Mouse (Mus musculus) forebrain, embryonic 14.5 days (tissue): ENCODE measurements at regions not wholly inside any gene's neighbourhood (a gene's known extent, or its start where the extent isn't known, plus 50 kb on each side); places are given as distances from the start of the nearest gene placed in this dataset.
A peak's percentile ranks its signal among the peaks of the same experiment; 100 is the strongest.

Experiments
- ATAC-seq: fragments of 200-750 bp; cut with Nextera tagmentation; 2 replicates; pipeline ENCODE4 v1.8.0; 2017; ENCODE audit warnings: mild to moderate bottlenecking, moderate library complexity
- DNase-seq: peaks from one replicate; pipeline ENCODE4 v3.0.0-alpha.2; 2015; ENCODE audit warnings: low spot score
- H3K27ac ChIP-seq: fragments of 300-500 bp; sonication (generic); 2 replicates; pipeline ENCODE4 v1.5.1; 2014; ENCODE audit warnings: low read depth, mild to moderate bottlenecking, control low read depth, low read length, moderate library complexity
- H3K27me3 ChIP-seq: fragments of 300-500 bp; sonication (generic); replicated peaks from 2 replicates; pipeline ENCODE4 v1.6.1; 2014; ENCODE audit warnings: low read length, control low read depth, mixed read lengths; ENCODE audit not compliant: control insufficient read depth, insufficient read depth
- H3K36me3 ChIP-seq: fragments of 300-500 bp; sonication (generic); 2 replicates; pipeline ENCODE4 v1.6.1; 2014; ENCODE audit warnings: low read length, control low read depth; ENCODE audit not compliant: control insufficient read depth, insufficient read depth
- H3K4me1 ChIP-seq: fragments of 300-500 bp; sonication (generic); 2 replicates; pipeline ENCODE4 v1.6.1; 2014; ENCODE audit warnings: antibody characterized with exemption, low read length, control low read depth; ENCODE audit not compliant: control insufficient read depth, insufficient read depth
- H3K4me2 ChIP-seq: fragments of 300-500 bp; sonication (generic); 2 replicates; pipeline ENCODE4 v1.6.1; 2014; ENCODE audit warnings: mild to moderate bottlenecking, control low read depth, low read length
- H3K4me3 ChIP-seq: fragments of 300-500 bp; sonication (generic); 2 replicates; pipeline ENCODE4 v1.5.1; 2014; ENCODE audit warnings: low read depth, low read length, control low read depth
- H3K9ac ChIP-seq: fragments of 300-500 bp; sonication (generic); 2 replicates; pipeline ENCODE4 v1.6.1; 2014; ENCODE audit warnings: mild to moderate bottlenecking, low read length, control low read depth, moderate library complexity
- H3K9me3 ChIP-seq: fragments of 300-500 bp; sonication (generic); replicated peaks from 2 replicates; pipeline ENCODE4 v1.6.1; 2016; ENCODE audit warnings: low read length, control low read depth, mixed read lengths; ENCODE audit not compliant: control insufficient read depth
- WGBS: fragments of 180-500 bp; shearing (Covaris S2); extraction: QIAGEN DNeasy Blood & Tissue Kit; methylation state at CpG from one replicate; pipeline ENCODE4 v1.1.7; 2014; 5-methylcytosine and 5-hydroxymethylcytosine counted together

- H3K4me1 ChIP-seq: no peaks in the 10 kb centered on the region
- DNase-seq: no peak
- H3K27me3 ChIP-seq: no peaks in the 10 kb centered on the region
- H3K4me2 ChIP-seq: no peak overlapping the region
- H3K4me3 ChIP-seq: no peak overlapping the region
- no peaks in the 10 kb centered on the region for H3K36me3 ChIP-seq
- ATAC-seq: no peak
- H3K9me3 ChIP-seq: no peaks in the 10 kb centered on the region
- no peak overlapping the region for H3K9ac ChIP-seq
- 56% methylated on average over 5 of the region's 6 CpGs for WGBS
- H3K27ac ChIP-seq: no peak overlapping the region
Measured at GRCm38 (mm10) chr6:139135693-139136092, 366.1 kb downstream of the Rergl start.

DNA sequence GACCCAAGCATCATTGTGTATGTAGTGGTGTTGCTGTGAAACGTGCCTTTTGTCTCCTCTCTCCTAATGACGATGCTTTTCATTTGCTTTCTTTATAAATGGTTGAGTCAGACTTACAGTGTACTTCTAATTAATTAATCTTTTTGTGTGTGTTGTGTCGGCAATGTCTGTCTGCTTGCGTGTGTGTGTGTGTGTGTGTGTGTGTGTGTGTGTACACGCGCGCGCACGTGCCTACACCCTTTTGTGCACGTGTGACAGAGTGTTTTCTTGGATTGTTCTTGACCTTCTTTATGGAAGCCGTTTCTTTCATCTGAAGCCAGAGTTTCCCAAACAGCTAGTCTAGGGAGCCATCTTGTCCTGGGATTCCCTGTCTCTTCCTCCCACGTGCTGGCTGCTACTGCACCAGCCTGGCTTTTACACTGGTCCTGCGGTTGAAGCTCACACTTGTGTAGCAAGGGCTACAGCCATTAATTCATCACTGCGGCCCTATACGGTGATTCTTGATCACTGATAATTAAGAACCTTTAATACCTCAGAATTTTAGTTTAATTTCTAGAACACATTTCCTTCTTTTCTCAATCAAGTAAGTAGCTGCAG is 369.6 kb downstream of the Rergl start:
- Histone ChIP-seq H3K27ac (no peak overlapping the region), H3K27me3 (no peaks in the 10 kb centered on the region), H3K9me3 (no peaks in the 10 kb centered on the region), H3K4me3 (no peak overlapping the region), H3K4me1 (no peaks in the 10 kb centered on the region), H3K4me2 (no peak overlapping the region), H3K36me3 (no peaks in the 10 kb centered on the region), H3K9ac (no peak overlapping the region)
- ATAC-seq: peak; percentile 70
- DNase-seq: peak; percentile 30
- WGBS: 48% methylated on average over 15 of the region's 15 CpGs

DNA sequence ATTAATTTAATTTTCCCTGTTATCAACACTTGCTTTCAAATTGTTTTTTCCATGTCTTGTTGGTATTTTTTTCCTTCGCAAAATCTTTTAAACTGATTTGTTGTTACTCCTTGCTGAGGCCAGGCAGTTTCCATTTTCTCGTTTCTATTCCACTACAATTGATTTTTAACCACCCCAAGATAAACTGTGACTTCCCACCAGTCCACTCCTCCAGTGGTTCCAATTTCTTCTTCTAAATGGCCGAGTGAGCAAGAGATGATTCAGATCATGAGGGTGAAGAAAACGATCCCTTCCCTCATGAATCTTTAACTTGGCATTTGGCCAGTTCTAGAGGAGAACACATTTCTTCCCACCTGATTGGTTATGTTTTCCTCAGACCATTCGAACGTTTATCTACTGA is 393.5 kb downstream of the Rergl start:
- 75% methylated on average over 6 of the region's 6 CpGs for WGBS
- Histone ChIP-seq H3K27ac (no peak overlapping the region), H3K4me1 (no peaks in the 10 kb centered on the region), H3K36me3 (no peaks in the 10 kb centered on the region), H3K27me3 (no peaks in the 10 kb centered on the region), H3K9me3 (no peaks in the 10 kb centered on the region), H3K4me3 (no peak overlapping the region), H3K4me2 (no peak overlapping the region), H3K9ac (no peak overlapping the region)
- ATAC-seq (no peak), DNase-seq (no peak)

DNA sequence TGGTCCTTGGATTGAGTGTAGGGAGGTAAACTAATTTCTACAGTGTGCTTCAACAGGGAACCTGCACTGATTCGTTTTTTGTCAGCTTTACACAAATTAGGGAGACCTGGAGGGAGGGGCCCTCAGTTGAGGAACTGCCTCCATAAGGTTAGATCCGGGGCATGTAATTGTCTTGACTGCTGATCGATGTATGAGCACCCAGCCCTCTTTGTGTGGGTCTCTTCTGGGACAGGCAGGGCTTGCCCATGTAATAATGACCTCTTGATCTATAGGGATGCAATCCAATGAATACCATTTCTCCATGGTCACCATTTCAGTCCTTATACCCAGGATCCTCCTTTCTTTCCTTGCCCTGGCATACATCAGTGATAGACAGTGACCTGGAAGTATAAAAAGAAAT is 398.4 kb downstream of the Rergl start:
- no peak overlapping the region for H3K27ac ChIP-seq
- H3K4me3 ChIP-seq: no peak overlapping the region
- no peaks in the 10 kb centered on the region for H3K27me3 ChIP-seq
- WGBS: 59% methylated on average over 3 of the region's 3 CpGs
- no peak for ATAC-seq
- no peak overlapping the region for H3K9ac ChIP-seq
- DNase-seq: no peak
- H3K9me3 ChIP-seq: no peaks in the 10 kb centered on the region
- no peak overlapping the region for H3K4me2 ChIP-seq
- H3K36me3 ChIP-seq: no peaks in the 10 kb centered on the region
- H3K4me1 ChIP-seq: no peaks in the 10 kb centered on the region

DNA sequence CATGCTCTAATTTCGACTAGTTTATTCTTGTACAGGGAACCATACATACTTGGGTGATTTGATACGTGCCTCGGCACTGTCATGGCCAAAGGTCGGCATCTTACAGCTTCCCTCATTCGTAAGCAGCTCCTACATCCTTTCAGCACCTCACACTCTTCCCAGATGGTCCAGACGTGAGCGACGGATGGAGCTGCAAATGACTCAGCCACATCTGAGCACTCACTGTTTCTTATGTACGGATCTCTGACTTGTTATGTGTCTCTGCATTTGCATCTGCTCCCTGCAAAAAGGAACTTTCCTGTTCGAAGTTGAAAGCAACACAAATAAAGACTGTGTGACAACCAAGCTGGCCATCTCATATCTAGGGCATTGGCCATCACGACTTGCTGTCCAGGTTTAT is 402.5 kb downstream of the Rergl start:
- H3K4me2 ChIP-seq: no peak overlapping the region
- no peaks in the 10 kb centered on the region for H3K27me3 ChIP-seq
- H3K9me3 ChIP-seq: no peaks in the 10 kb centered on the region
- WGBS: 93% methylated on average over 11 of the region's 11 CpGs
- ATAC-seq (no peak), DNase-seq (no peak)
- no peak overlapping the region for H3K9ac ChIP-seq
- no peak overlapping the region for H3K4me3 ChIP-seq
- H3K27ac ChIP-seq: no peak overlapping the region
- H3K36me3 ChIP-seq: no peaks in the 10 kb centered on the region
- no peaks in the 10 kb centered on the region for H3K4me1 ChIP-seq

DNA sequence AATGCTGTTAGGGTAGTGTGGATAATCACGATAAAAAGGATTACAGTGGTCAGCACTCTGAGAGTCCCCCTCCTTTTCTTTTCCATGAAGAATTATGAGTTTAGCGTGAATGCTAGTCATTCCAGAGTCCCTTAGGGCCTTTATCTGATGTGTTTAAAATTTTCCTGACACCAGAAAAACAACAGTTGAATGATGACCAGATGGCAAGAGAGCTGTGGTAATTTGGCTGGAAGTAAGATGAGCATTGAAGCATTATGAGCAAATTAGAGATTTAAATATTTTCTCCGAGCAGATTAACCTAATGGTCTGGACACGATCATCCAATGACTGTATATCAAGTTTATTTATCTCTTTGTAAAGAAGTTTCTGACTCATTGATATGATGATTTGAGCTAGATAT is 417.1 kb upstream of the Igbp1b start:
- no peaks in the 10 kb centered on the region for H3K9me3 ChIP-seq
- DNase-seq (peak; percentile 29), ATAC-seq (no peak)
- no peak overlapping the region for H3K4me3 ChIP-seq
- no peak overlapping the region for H3K27ac ChIP-seq
- no peak overlapping the region for H3K9ac ChIP-seq
- H3K36me3 ChIP-seq: no peaks in the 10 kb centered on the region
- no peaks in the 10 kb centered on the region for H3K27me3 ChIP-seq
- no peaks in the 10 kb centered on the region for H3K4me1 ChIP-seq
- no peak overlapping the region for H3K4me2 ChIP-seq
- 55% methylated on average over 4 of the region's 4 CpGs for WGBS

DNA sequence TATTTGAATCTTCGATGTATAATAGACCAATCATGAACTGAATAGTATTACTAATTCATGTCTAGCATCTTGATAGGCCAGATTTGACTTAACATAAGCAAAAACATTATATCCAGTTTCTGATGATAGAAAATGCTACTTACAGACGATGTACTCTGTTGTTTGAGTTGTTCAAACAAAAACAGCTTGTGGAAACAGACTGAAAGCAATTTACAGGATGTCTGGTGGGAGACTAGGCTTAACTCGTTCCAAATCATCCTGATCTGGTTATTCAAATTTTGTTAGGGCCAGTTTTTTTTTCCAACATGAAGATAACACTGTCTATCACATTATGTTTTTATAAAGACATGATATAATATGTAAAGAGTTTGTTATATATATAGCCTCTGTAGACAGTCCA is 369.4 kb upstream of the Igbp1b start:
- no peaks in the 10 kb centered on the region for H3K4me1 ChIP-seq
- H3K4me2 ChIP-seq: no peak overlapping the region
- no peaks in the 10 kb centered on the region for H3K27me3 ChIP-seq
- no peak for ATAC-seq
- DNase-seq: peak; percentile 23
- WGBS: 73% methylated on average over 3 of the region's 3 CpGs
- H3K9me3 ChIP-seq: no peaks in the 10 kb centered on the region
- no peak overlapping the region for H3K27ac ChIP-seq
- no peaks in the 10 kb centered on the region for H3K36me3 ChIP-seq
- H3K4me3 ChIP-seq: no peak overlapping the region
- no peak overlapping the region for H3K9ac ChIP-seq

DNA sequence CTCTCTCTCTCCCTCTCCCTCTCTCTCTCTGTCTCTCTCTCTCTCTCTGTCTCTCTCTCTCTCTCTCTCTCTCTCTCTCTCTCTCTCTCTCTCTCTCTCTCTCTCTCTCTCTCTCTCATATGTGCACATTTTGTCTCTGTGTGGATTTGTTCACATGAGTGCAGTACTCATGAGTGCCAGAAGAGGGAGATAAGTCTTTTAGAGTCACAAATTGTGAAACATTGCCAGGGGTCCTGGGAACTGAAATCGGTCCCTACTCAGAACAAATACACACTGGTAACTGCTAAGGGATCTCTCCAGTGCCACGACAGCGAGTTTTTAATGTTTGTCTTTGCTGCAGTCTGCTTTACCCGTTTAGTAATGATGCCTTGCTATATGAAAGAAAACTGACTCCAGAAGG is 356.2 kb upstream of the Igbp1b start:
- H3K4me2 ChIP-seq: no peak overlapping the region
- 91% methylated on average over 4 of the region's 4 CpGs for WGBS

GRCm38 (mm10) chr6:139010501-139010900 is 352.2 kb upstream of the Igbp1b start:
- 82% methylated on average over 4 of the region's 4 CpGs for WGBS
- DNase-seq: no peak
- Histone ChIP-seq H3K27ac (no peak overlapping the region), H3K9ac (no peak overlapping the region), H3K27me3 (no peaks in the 10 kb centered on the region), H3K4me2 (no peak overlapping the region), H3K36me3 (no peaks in the 10 kb centered on the region), H3K4me3 (no peak overlapping the region), H3K4me1 (no peaks in the 10 kb centered on the region), H3K9me3 (no peaks in the 10 kb centered on the region)
- no peak for ATAC-seq

More for the DNA sequence above, 356.2 kb upstream of the Igbp1b start:
- Histone ChIP-seq H3K27me3 (no peaks in the 10 kb centered on the region), H3K9ac (no peak overlapping the region), H3K4me3 (no peak overlapping the region), H3K9me3 (no peaks in the 10 kb centered on the region), H3K27ac (no peak overlapping the region), H3K4me1 (no peaks in the 10 kb centered on the region), H3K36me3 (no peaks in the 10 kb centered on the region)
- DNase-seq: no peak
- ATAC-seq: no peak
